ENCODE assay signal across 7 mouse cellular contexts in the genomic region with DNA sequence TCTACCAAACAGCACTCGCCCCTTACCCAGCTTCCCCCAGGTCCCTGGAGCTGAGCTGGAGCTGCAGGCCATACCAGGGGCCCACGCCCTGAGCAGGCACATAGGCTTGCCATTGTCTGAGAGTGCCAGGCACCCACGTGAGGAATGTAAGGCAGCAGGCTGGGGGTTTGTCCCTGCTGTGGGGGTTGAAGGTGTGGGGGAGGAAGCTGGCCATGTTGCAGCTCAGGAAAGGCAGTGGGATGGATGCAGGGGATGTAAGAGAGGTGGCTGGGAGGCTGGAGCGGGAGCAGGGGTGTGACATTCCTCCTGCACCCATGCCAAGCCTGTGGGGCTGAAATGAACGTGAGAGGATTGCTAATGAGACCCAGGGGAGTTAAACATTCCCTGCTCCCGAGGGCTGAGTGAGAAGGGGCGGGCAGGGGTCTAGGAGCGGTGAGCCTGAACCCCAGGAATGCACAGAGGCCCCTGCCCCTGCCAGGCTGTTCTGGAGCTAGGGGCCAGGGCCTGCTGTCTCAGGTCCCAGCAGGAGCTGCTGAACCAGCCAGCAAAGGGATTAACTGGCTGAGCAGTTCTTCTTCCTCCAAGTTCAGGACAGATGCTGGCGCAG. TPM values are rescaled to one million over a fixed set of nuclear protein-coding genes. Genes with fewer than 3 reads are reported as not detected.
DNase-seq lines count a peak whose midpoint lies in the region; ATAC-seq and TF ChIP-seq lines count a peak whose summit lies in the region.

No protein-coding gene starts in this region.

- peak; percentile 51 for DNase-seq in brain, adult 2 months (ENCODE audit: low read depth, low spot score)
- DNase-seq in kidney, adult 11 months, result peak; percentile 83
- no peak for DNase-seq in cerebellum, adult 11-12 months

- H3K9ac ChIP-seq in midbrain, embryonic 12.5 days (replicated peaks), result 0 out of 2 replicates have a peak overlapping the region, but pooled peaks have one; percentile 15

- H3K4me2 ChIP-seq in midbrain, embryonic 12.5 days (replicated peaks), result peak overlapping the region; percentile 21; the same call in 1 of the 2 replicates

- no peaks in the 10 kb centered on the region for H3K36me3 ChIP-seq in E14TG2a.4 (ENCODE audit: insufficient read depth, low read length)
- H3K36me3 ChIP-seq in midbrain, embryonic 12.5 days, result no peaks in the 10 kb centered on the region

- H3K9me3 ChIP-seq in E14TG2a.4 (ENCODE audit: low read length), result no peaks in the 10 kb centered on the region
- H3K9me3 ChIP-seq in midbrain, embryonic 12.5 days, result no peaks in the 10 kb centered on the region

- H3K4me1 ChIP-seq in E14TG2a.4 (replicated peaks; ENCODE audit: low read depth, low read length), result peaks cover 49% of the 10 kb centered on the region
- peaks cover 19% of the 10 kb centered on the region for H3K4me1 ChIP-seq in midbrain, embryonic 12.5 days

- 0 out of 2 replicates have a peak overlapping the region, but pooled peaks have one; percentile 13 for H3K4me3 ChIP-seq in E14TG2a.4 (replicated peaks; ENCODE audit: low read length)
- no peak overlapping the region for H3K4me3 ChIP-seq in midbrain, embryonic 12.5 days

- ATAC-seq in midbrain, embryonic 12.5 days (ENCODE audit: low FRiP score, low read depth), result peak; percentile 73
- no peak for ATAC-seq in inflammation-experienced regulatory T-cells, adult 6 months
- no peak for ATAC-seq in megakaryocyte-erythroid progenitor cell, adult 5-6 weeks (replicated peaks; ENCODE audit: low FRiP score, low TSS enrichment, poor library complexity, severe bottlenecking)

- peak overlapping the region; percentile 60 for H3K27ac ChIP-seq in midbrain, embryonic 12.5 days (replicated peaks)

- TF ChIP-seq CTCF in E14TG2a.4 (conservative IDR thresholded peaks at IDR 0.05; ENCODE audit: low read length), result no peak

- WGBS in midbrain, embryonic 12.5 days, result 20% methylated on average over 9 of the region's 9 CpGs

- peaks cover 25% of the 10 kb centered on the region for H3K27me3 ChIP-seq in E14TG2a.4 (ENCODE audit: insufficient read depth, low read length)
- no peaks in the 10 kb centered on the region for H3K27me3 ChIP-seq in midbrain, embryonic 12.5 days

RNA-seq across cellular contexts. Expression of a gene that starts 1.1 kb away (rescaled TPM):
- 0.10 and 0.22 TPM in 2 replicates for polyA plus RNA-seq in midbrain, embryonic 12.5 days (2016; fragmentation: Nextera tagmentation; extraction: Ambion mirVana)
- not detected for polyA plus RNA-seq in inflammation-experienced regulatory T-cells, adult 6 months (2017; shearing (Covaris generic))
- not detected in 2 replicates for total RNA-seq in megakaryocyte-erythroid progenitor cell, adult 5-6 weeks (2014; fragmentation: Nextera tagmentation)
- total RNA-seq in megakaryocyte-erythroid progenitor cell, adult 5-6 weeks (2017), result not detected in 2 replicates

RNA-seq across cellular contexts. Expression of a gene that starts 21.4 kb away (rescaled TPM):
- polyA plus RNA-seq in midbrain, embryonic 12.5 days (2016; fragmentation: Nextera tagmentation; extraction: Ambion mirVana), result 14.6 and 17.7 TPM in 2 replicates
- polyA plus RNA-seq in inflammation-experienced regulatory T-cells, adult 6 months (2017; shearing (Covaris generic)), result 1 to 10 TPM in 2 of 3 experiments, under 1 TPM in 1; 0.70 to 2.3 (median 1.7) TPM
- 9.5 and 14.0 TPM in 2 replicates for total RNA-seq in megakaryocyte-erythroid progenitor cell, adult 5-6 weeks (2014; fragmentation: Nextera tagmentation)
- total RNA-seq in megakaryocyte-erythroid progenitor cell, adult 5-6 weeks (2017), result 11.0 and 12.8 TPM in 2 replicates

RNA-seq across cellular contexts. Expression of a gene that starts 21.6 kb away (rescaled TPM):
- 34.4 and 39.5 TPM in 2 replicates for polyA plus RNA-seq in midbrain, embryonic 12.5 days (2016; fragmentation: Nextera tagmentation; extraction: Ambion mirVana)
- 10 to 100 TPM in 1 of 3 experiments, 1 to 10 TPM in 2; 6.3 to 10.7 (median 7.9) TPM for polyA plus RNA-seq in inflammation-experienced regulatory T-cells, adult 6 months (2017; shearing (Covaris generic))
- total RNA-seq in megakaryocyte-erythroid progenitor cell, adult 5-6 weeks (2014; fragmentation: Nextera tagmentation), result 9.7 and 17.1 TPM in 2 replicates
- 6.2 and 18.2 TPM in 2 replicates for total RNA-seq in megakaryocyte-erythroid progenitor cell, adult 5-6 weeks (2017)

RNA-seq across cellular contexts. Expression of a gene that starts 36.1 kb away (rescaled TPM):
- polyA plus RNA-seq in midbrain, embryonic 12.5 days (2016; fragmentation: Nextera tagmentation; extraction: Ambion mirVana), result 0.20 TPM in 1 of 2 replicates, not detected in the other
- not detected for polyA plus RNA-seq in inflammation-experienced regulatory T-cells, adult 6 months (2017; shearing (Covaris generic))
- total RNA-seq in megakaryocyte-erythroid progenitor cell, adult 5-6 weeks (2014; fragmentation: Nextera tagmentation), result not detected in 2 replicates
- total RNA-seq in megakaryocyte-erythroid progenitor cell, adult 5-6 weeks (2017), result not detected in 2 replicates

RNA-seq across cellular contexts. Expression of a gene that starts 40.3 kb away (rescaled TPM):
- 1,189 and 1,315 TPM in 2 replicates for polyA plus RNA-seq in midbrain, embryonic 12.5 days (2016; fragmentation: Nextera tagmentation; extraction: Ambion mirVana)
- polyA plus RNA-seq in inflammation-experienced regulatory T-cells, adult 6 months (2017; shearing (Covaris generic)), result 100 to 1,000 TPM; 161 to 195 (median 174) TPM
- 1,098 and 1,257 TPM in 2 replicates for total RNA-seq in megakaryocyte-erythroid progenitor cell, adult 5-6 weeks (2014; fragmentation: Nextera tagmentation)
- 1,610 and 1,654 TPM in 2 replicates for total RNA-seq in megakaryocyte-erythroid progenitor cell, adult 5-6 weeks (2017)
